Mouse (Mus musculus): Measurements from ENCODE around the gene Nectin3. TPM values are rescaled to one million over a fixed set of nuclear protein-coding genes. Genes with fewer than 3 reads are reported as not detected.

The Nectin3 gene
- total and polyA plus RNA-seq, 3 experiments = not detected

GRCm38 (mm10) chr16:46496889-46497685 lies 1.2 kb downstream of the Nectin3 start:
- no peak overlapping the region for H3K9ac ChIP-seq (ENCODE audit: control insufficient read depth, low read depth, low read length, poor library complexity, severe bottlenecking)
- H3K4me3 ChIP-seq (ENCODE audit: control insufficient read depth in 1 of 2, insufficient read depth in 1 of 2, low read depth in 2 of 2, low read length in 2 of 2) = no peak overlapping the region
- H3K4me1 ChIP-seq (ENCODE audit: control insufficient read depth in 1 of 2, insufficient read depth in 2 of 2, low read length in 2 of 2) = no peaks in the 10 kb centered on the region
- H3K9me3 ChIP-seq (replicated peaks; ENCODE audit: insufficient read depth, low read length) = no peaks in the 10 kb centered on the region
- no peak for DNase-seq (ENCODE audit: low read depth, low spot score)
- no peaks in the 10 kb centered on the region; a peak in 1 of 4 replicates for H3K27me3 ChIP-seq (ENCODE audit: control insufficient read depth in 1 of 2, insufficient read depth in 2 of 2, low read length in 2 of 2)
- H3K79me2 ChIP-seq (ENCODE audit: control insufficient read depth, insufficient read depth, low read length, poor library complexity) = no peaks in the 10 kb centered on the region
- no peak overlapping the region for H3K27ac ChIP-seq (ENCODE audit: control insufficient read depth, low read depth, low read length)
- TF ChIP-seq USF2 (IDR thresholded peaks at IDR 0.05; ENCODE audit: borderline replicate concordance in 1 of 2, insufficient read depth in 1 of 2, low read depth in 1 of 2, low read length in 2 of 2) = no peak
- no peak for TF ChIP-seq SIN3A (IDR thresholded peaks at IDR 0.05; ENCODE audit: low read length)
- TF ChIP-seq MAX (IDR thresholded peaks at IDR 0.05; ENCODE audit: low read length) = no peak
- TF ChIP-seq NRF1 (IDR thresholded peaks at IDR 0.05; ENCODE audit: insufficient read depth, low read depth, low read length, poor library complexity, severe bottlenecking) = no peak
- no peak for TF ChIP-seq MYC (IDR thresholded peaks at IDR 0.05; ENCODE audit: low read depth, low read length)
- no peak for TF ChIP-seq MAZ (IDR thresholded peaks at IDR 0.05; ENCODE audit: low read depth, low read length)
- no peak for TF ChIP-seq ZC3H11A (IDR thresholded peaks at IDR 0.05; ENCODE audit: low read depth, low read length)
- TF ChIP-seq POLR2AphosphoS5 (IDR thresholded peaks at IDR 0.05; ENCODE audit: borderline replicate concordance, low read depth, low read length) = no peak
- TF ChIP-seq UBTF (IDR thresholded peaks at IDR 0.05; ENCODE audit: borderline replicate concordance, insufficient read depth, low read depth, low read length) = no peak
- no peak for TF ChIP-seq CHD2 (IDR thresholded peaks at IDR 0.05; ENCODE audit: low read length)
- no peak for TF ChIP-seq TCF12 (IDR thresholded peaks at IDR 0.05; ENCODE audit: low read depth, low read length)
- H3K36me3 ChIP-seq (ENCODE audit: control insufficient read depth in 1 of 2, insufficient read depth in 2 of 2, low read length in 2 of 2) = no peaks in the 10 kb centered on the region

- Histone ChIP-seq H3K9ac (ENCODE audit: control insufficient read depth, low read depth, low read length, poor library complexity, severe bottlenecking) (no peak overlapping the region), H3K27ac (ENCODE audit: control insufficient read depth, low read depth, low read length) (no peak overlapping the region), H3K4me1 (ENCODE audit: control insufficient read depth in 1 of 2, insufficient read depth in 2 of 2, low read length in 2 of 2) (no peaks in the 10 kb centered on the region), H3K79me2 (ENCODE audit: control insufficient read depth, insufficient read depth, low read length, poor library complexity) (no peaks in the 10 kb centered on the region), H3K9me3 (replicated peaks; ENCODE audit: insufficient read depth, low read length) (no peaks in the 10 kb centered on the region), H3K36me3 (ENCODE audit: control insufficient read depth in 1 of 2, insufficient read depth in 2 of 2, low read length in 2 of 2) (no peaks in the 10 kb centered on the region), H3K4me3 (ENCODE audit: control insufficient read depth in 1 of 2, insufficient read depth in 1 of 2, low read depth in 2 of 2, low read length in 2 of 2) (no peak overlapping the region), H3K27me3 (ENCODE audit: control insufficient read depth in 1 of 2, insufficient read depth in 2 of 2, low read length in 2 of 2) (no peaks in the 10 kb centered on the region; a peak in 1 of 4 replicates)
- TF ChIP-seq ZNF384 (IDR thresholded peaks at IDR 0.05; ENCODE audit: low read depth, low read length) (no peak), ZC3H11A (IDR thresholded peaks at IDR 0.05; ENCODE audit: low read depth, low read length) (no peak), CTCF (IDR thresholded peaks at IDR 0.05 in 2 of 3, conservative IDR thresholded peaks at IDR 0.05 in 1 of 3; ENCODE audit: control insufficient read depth in 1 of 3, insufficient read depth in 1 of 3, low read depth in 2 of 3, low read length in 3 of 3, poor library complexity in 1 of 3, severe bottlenecking in 1 of 3) (no peak), POLR2AphosphoS2 (IDR thresholded peaks at IDR 0.05; ENCODE audit: low read length) (no peak), NELFE (IDR thresholded peaks at IDR 0.05; ENCODE audit: low read depth, low read length) (no peak), MAZ (IDR thresholded peaks at IDR 0.05; ENCODE audit: low read depth, low read length) (no peak), USF1 (IDR thresholded peaks at IDR 0.05; ENCODE audit: low read depth, low read length) (no peak), SMC3 (IDR thresholded peaks at IDR 0.05; ENCODE audit: low read depth, low read length) (no peak), MAX (IDR thresholded peaks at IDR 0.05; ENCODE audit: low read length) (no peak), CHD1 (IDR thresholded peaks at IDR 0.05; ENCODE audit: low read depth, low read length) (no peak), TAL1 (IDR thresholded peaks at IDR 0.05; ENCODE audit: low read length) (no peak), POLR2A (IDR thresholded peaks at IDR 0.05; ENCODE audit: control insufficient read depth in 1 of 2, insufficient read depth in 1 of 2, low read depth in 1 of 2, low read length in 2 of 2, poor library complexity in 1 of 2) (no peak), JUND (IDR thresholded peaks at IDR 0.05; ENCODE audit: low read depth, low read length) (no peak), ZKSCAN1 (IDR thresholded peaks at IDR 0.05; ENCODE audit: low read depth, low read length) (no peak), SIN3A (IDR thresholded peaks at IDR 0.05; ENCODE audit: low read length) (no peak)
- no peak for DNase-seq (ENCODE audit: low read depth, low spot score)
These were observed 2.1 kb downstream of the Nectin3 start for GRCm38 (mm10) chr16:46496031-46496868.
